Mouse (Mus musculus) heart, embryonic 16.5 days (tissue): ENCODE results near the gene Vmn1r206. TPM values are rescaled to one million over a fixed set of nuclear protein-coding genes. Genes with fewer than 3 reads are reported as not detected.
"Not testable (repeated sequence)": the region's sequence is repeated elsewhere in the genome, so short reads cannot be mapped to it uniquely, and the experiment has no call there.

Experiments used
- ATAC-seq: fragments of 200-750 bp; cut with Nextera tagmentation; replicated peaks from 2 replicates; pipeline ENCODE4 v1.8.0; 2017; ENCODE audit warnings: moderate number of reproducible peaks; ENCODE audit not compliant: insufficient read depth, low FRiP score; ENCODE audit errors: extremely low read depth
- H3K27ac ChIP-seq: fragments of 300-500 bp; sonication (generic); 2 replicates; pipeline ENCODE4 v1.5.1; 2014; ENCODE audit warnings: mild to moderate bottlenecking, low read length, control low read depth, moderate library complexity
- H3K27me3 ChIP-seq: fragments of 300-500 bp; sonication (generic); 2 replicates; pipeline ENCODE4 v1.6.1; 2014; ENCODE audit warnings: low read length, mixed read lengths; ENCODE audit not compliant: control insufficient read depth, insufficient read depth
- H3K36me3 ChIP-seq: fragments of 300-500 bp; sonication (generic); 2 replicates; pipeline ENCODE4 v1.6.1; 2014; ENCODE audit not compliant: control insufficient read depth, insufficient read depth
- H3K4me1 ChIP-seq: fragments of 300-500 bp; sonication (generic); 2 replicates; pipeline ENCODE4 v1.6.1; 2014; ENCODE audit warnings: low read length, mixed read lengths; ENCODE audit not compliant: control insufficient read depth, insufficient read depth
- H3K4me2 ChIP-seq: fragments of 300-500 bp; sonication (generic); 2 replicates; pipeline ENCODE4 v1.6.1; 2014; ENCODE audit warnings: low read depth, mild to moderate bottlenecking, control low read depth, low read length
- H3K4me3 ChIP-seq: fragments of 300-500 bp; sonication (generic); 2 replicates; pipeline ENCODE4 v1.5.1; 2014; ENCODE audit warnings: mild to moderate bottlenecking, control low read depth, low read length
- H3K9ac ChIP-seq: fragments of 300-500 bp; sonication (generic); 2 replicates; pipeline ENCODE4 v1.6.1; 2014; ENCODE audit warnings: low read length, control low read depth
- H3K9me3 ChIP-seq: fragments of 300-500 bp; sonication (generic); replicated peaks from 2 replicates; pipeline ENCODE4 v1.6.1; 2016; ENCODE audit warnings: low read length; ENCODE audit not compliant: control insufficient read depth
- WGBS: fragments of 180-500 bp; shearing (Covaris S2); extraction: QIAGEN DNeasy Blood & Tissue Kit; methylation state at CpG from one replicate; pipeline ENCODE4 v1.1.7; 2014; 5-methylcytosine and 5-hydroxymethylcytosine counted together
- polyA plus RNA-seq: library from polyadenylated mRNA; unstranded; fragments of >200 nt; fragmentation: Nextera tagmentation; extraction: Ambion mirVana; gene quantifications from 2 replicates; pipeline ENCODE4 v1.2.1, GENCODE M21; 2015

Gene Vmn1r206
- not detected in 2 replicates for polyA plus RNA-seq

DNA sequence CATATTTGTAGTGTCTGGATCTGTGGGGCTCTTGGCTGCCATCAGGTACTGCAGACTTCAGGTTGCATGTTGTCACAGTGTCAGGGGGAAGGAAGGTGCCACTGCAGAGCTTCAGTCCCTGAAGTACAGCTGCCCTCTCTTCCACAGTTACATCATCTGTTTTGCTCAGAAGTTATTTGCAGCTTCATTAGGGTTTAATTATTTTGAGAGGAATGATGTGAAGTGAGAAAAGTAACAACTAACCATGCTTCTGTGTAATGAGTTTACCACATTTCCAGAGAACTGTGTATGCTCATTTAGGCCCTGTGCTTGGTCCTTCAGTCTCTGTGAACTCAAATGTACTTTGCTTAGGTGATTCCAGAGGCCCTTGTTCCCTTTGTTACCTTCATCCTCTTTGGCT, at the start of gene Vmn1r206:
Vmn1r206 (minus strand) TSS at position 101 of the 400 bp plus-strand sequence.
- not testable (repeated sequence) for H3K4me3 ChIP-seq, H3K4me1 ChIP-seq, ATAC-seq, H3K9me3 ChIP-seq, H3K36me3 ChIP-seq, H3K9ac ChIP-seq, H3K27me3 ChIP-seq, H3K4me2 ChIP-seq, H3K27ac ChIP-seq

DNA sequence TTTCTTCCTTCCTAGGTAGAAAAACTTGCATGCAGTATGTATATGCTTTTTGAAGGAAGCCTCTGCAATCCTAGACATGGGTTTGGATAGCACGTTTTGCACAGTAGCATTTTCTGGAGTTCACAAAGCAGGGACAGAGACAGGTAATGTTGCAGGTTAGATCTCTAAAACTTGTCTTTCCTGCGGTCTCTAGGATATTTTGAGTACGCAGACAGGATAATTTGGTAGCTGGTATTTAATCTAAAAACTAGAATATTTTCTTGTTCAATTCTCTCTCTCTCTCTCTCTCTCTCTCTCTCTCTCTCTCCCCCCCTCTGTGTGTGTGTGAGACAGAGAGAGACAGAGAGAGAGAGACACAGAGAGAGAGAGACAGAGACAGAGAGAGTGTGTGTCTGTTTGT, 31.2 kb downstream of the Vmn1r206 start, which contains the start of gene Vmn1r205:
Vmn1r205 (minus strand) TSS at position 101 of the 400 bp plus-strand sequence.
- Histone ChIP-seq H3K4me3 (no peak within 1 kb of the TSS), H3K27ac (no peak within 1 kb of the TSS), H3K9ac (no peak within 1 kb of the TSS), H3K9me3 (no peaks in the 10 kb centered on the region), H3K4me2 (no peak within 1 kb of the TSS), H3K27me3 (no peaks in the 10 kb centered on the region), H3K36me3 (no peaks in the 10 kb centered on the region), H3K4me1 (no peaks in the 10 kb centered on the region)
- whole genome bisulfite sequencing = 76% methylated on average over 3 of the region's 3 CpGs
- ATAC-seq = no peak

DNA sequence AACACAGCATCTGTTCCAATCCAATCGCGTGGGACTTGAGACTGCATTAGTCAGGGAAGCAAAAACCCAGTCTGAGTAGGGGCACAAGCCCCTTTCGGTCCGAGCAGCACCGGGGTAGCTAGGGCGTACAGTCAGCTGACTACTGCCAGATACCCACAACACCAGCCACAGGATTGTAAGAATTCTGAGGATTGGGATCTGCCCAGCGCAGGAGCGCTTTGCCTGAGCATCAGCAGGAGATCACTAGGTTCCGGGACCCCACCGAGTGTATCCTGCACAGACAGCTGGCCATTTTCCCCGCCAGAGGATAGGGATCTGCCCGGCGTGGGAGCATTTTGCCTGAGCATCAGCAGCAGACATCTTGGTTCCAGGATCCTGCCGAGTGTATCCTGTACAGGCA, 40.7 kb downstream of the Vmn1r206 start:
- ATAC-seq, H3K27ac ChIP-seq, H3K4me2 ChIP-seq, H3K9me3 ChIP-seq, H3K36me3 ChIP-seq, H3K9ac ChIP-seq, H3K27me3 ChIP-seq, H3K4me1 ChIP-seq, H3K4me3 ChIP-seq: not testable (repeated sequence)
- WGBS = 66% methylated on average over 14 of the region's 14 CpGs

DNA sequence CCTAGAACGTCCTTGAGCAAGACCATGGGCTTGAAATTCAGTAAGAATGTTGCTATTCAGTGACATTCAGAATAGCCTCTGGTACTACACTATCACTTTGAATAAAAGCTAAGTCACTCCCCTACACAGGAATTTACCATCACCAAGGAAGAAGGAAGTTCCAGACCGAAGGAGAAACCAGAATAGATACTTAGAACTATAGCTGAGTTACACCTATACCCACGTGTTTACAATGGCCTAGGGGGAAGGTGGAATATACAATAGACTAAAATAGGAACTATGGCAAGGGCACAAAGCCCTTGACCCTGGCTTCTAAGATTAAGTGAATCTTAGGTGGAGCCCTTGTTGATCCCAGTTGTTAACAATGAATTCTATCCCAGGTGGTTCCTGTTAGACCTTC, 49.1 kb downstream of the Vmn1r206 start:
- ATAC-seq, H3K27ac ChIP-seq: not testable (repeated sequence)

More for the DNA sequence above, 49.1 kb downstream of the Vmn1r206 start:
- H3K4me1 ChIP-seq, H3K4me3 ChIP-seq, H3K4me2 ChIP-seq, H3K27me3 ChIP-seq, H3K36me3 ChIP-seq, H3K9ac ChIP-seq, H3K9me3 ChIP-seq: not testable (repeated sequence)
- WGBS = 64% methylated on average over 3 of the region's 3 CpGs

Other genes with a start within 250 kb of the Vmn1r206 start
- not detected in 2 replicates for gene Vmn1r199, start 244.4 kb downstream of the Vmn1r206 start, polyA plus RNA-seq
- gene Vmn1r200, start 233.9 kb downstream of the Vmn1r206 start, polyA plus RNA-seq = not detected in 2 replicates
- gene Vmn1r201, start 152.3 kb downstream of the Vmn1r206 start, polyA plus RNA-seq = not detected in 2 replicates
- gene Vmn1r202, start 118.9 kb downstream of the Vmn1r206 start, polyA plus RNA-seq = not detected in 2 replicates
- gene Vmn1r203, start 106.1 kb downstream of the Vmn1r206 start, polyA plus RNA-seq = not detected in 2 replicates
- not detected in 2 replicates for gene Vmn1r204, start 71.1 kb downstream of the Vmn1r206 start, polyA plus RNA-seq
- not detected in 2 replicates for gene Vmn1r205, start 31.3 kb downstream of the Vmn1r206 start, polyA plus RNA-seq
- gene Vmn1r207-ps, start 105.4 kb upstream of the Vmn1r206 start, polyA plus RNA-seq = not detected in 2 replicates
- gene Vmn1r208, start 153.1 kb upstream of the Vmn1r206 start, polyA plus RNA-seq = not detected in 2 replicates
- gene Vmn1r209, start 185.4 kb upstream of the Vmn1r206 start, polyA plus RNA-seq = not detected in 2 replicates
- not detected in 2 replicates for gene Vmn1r210, start 207.1 kb upstream of the Vmn1r206 start, polyA plus RNA-seq
- gene Vmn1r211, start 233.3 kb upstream of the Vmn1r206 start, polyA plus RNA-seq = not detected in 2 replicates